Mouse (Mus musculus): ENCODE results near the gene Btbd11.
A peak's percentile ranks its signal among the peaks of the same experiment; 100 is the strongest.

GRCm38 (mm10) chr10:85386605-85387218, at the start of gene Btbd11:
- TF ChIP-seq CTCF (IDR thresholded peaks at IDR 0.05; ENCODE audit: extremely low read depth, insufficient read depth, low read length) (no peak), POLR2A (IDR thresholded peaks at IDR 0.05; ENCODE audit: extremely low read depth, insufficient read depth, low read length) (peak; percentile 63)

Measured in cortical plate, adult 2 months (tissue).